Mouse (Mus musculus) midbrain, embryonic 11.5 days (tissue): ENCODE measurements around the gene Map4. TPM values are rescaled to one million over a fixed set of nuclear protein-coding genes. Genes with fewer than 3 reads are reported as not detected.

Source experiments
- ATAC-seq: fragments of 200-750 bp; cut with Nextera tagmentation; 2 replicates; pipeline ENCODE4 v1.8.0; 2017; ENCODE audit warnings: moderate TSS enrichment, moderate library complexity; ENCODE audit not compliant: low FRiP score
- DNase-seq: peaks from one replicate; pipeline ENCODE4 v3.0.0; 2015; ENCODE audit warnings: low spot score; ENCODE audit errors: missing footprints
- H3K27ac ChIP-seq: fragments of 300-500 bp; sonication (generic); 2 replicates; pipeline ENCODE4 v1.5.1; 2014; ENCODE audit warnings: low read depth, low read length
- H3K27me3 ChIP-seq: fragments of 300-500 bp; sonication (generic); 2 replicates; pipeline ENCODE4 v1.6.1; 2014; ENCODE audit warnings: mild to moderate bottlenecking, low read length, moderate library complexity, mixed read lengths; ENCODE audit not compliant: control insufficient read depth, insufficient read depth
- H3K36me3 ChIP-seq: fragments of 300-500 bp; sonication (generic); 2 replicates; pipeline ENCODE4 v1.6.1; 2014; ENCODE audit warnings: mild to moderate bottlenecking, low read length, moderate library complexity, mixed read lengths; ENCODE audit not compliant: control insufficient read depth, insufficient read depth
- H3K4me1 ChIP-seq: fragments of 300-500 bp; sonication (generic); 2 replicates; pipeline ENCODE4 v1.6.1; 2014; ENCODE audit warnings: low read length; ENCODE audit not compliant: control insufficient read depth, insufficient read depth
- H3K4me2 ChIP-seq: fragments of 300-500 bp; sonication (generic); 2 replicates; pipeline ENCODE4 v1.6.1; 2014; ENCODE audit warnings: mild to moderate bottlenecking, moderate library complexity
- H3K4me3 ChIP-seq: fragments of 300-500 bp; sonication (generic); 2 replicates; pipeline ENCODE4 v1.5.1; 2014; ENCODE audit warnings: low read depth, low read length
- H3K9ac ChIP-seq: fragments of 300-500 bp; sonication (generic); 2 replicates; pipeline ENCODE4 v1.6.1; 2014; ENCODE audit warnings: low read length
- H3K9me3 ChIP-seq: fragments of 300-500 bp; sonication (generic); 2 replicates; pipeline ENCODE4 v1.6.1; 2016; ENCODE audit warnings: low read length; ENCODE audit not compliant: control insufficient read depth
- WGBS: fragments of 180-500 bp; shearing (Covaris S2); extraction: QIAGEN DNeasy Blood & Tissue Kit; methylation state at CpG from one replicate; pipeline ENCODE4 v1.1.7; 2014; 5-methylcytosine and 5-hydroxymethylcytosine counted together
- polyA plus RNA-seq: library from polyadenylated mRNA; unstranded; fragments of >200 nt; fragmentation: Nextera tagmentation; extraction: Ambion mirVana; gene quantifications from 2 replicates; pipeline ENCODE4 v1.2.1, GENCODE M21; 2014

Map4 gene
- polyA plus RNA-seq, 1 experiment from 2014 or later: 81.4 TPM

- no peaks in the 10 kb centered on the region for H3K36me3 ChIP-seq
- H3K4me3 ChIP-seq: no peak overlapping the region
- H3K9ac ChIP-seq: no peak overlapping the region
- H3K27me3 ChIP-seq: no peaks in the 10 kb centered on the region
- H3K4me2 ChIP-seq: no peak overlapping the region
- H3K27ac ChIP-seq: no peak overlapping the region
- no peak for ATAC-seq
- H3K4me1 ChIP-seq: no peaks in the 10 kb centered on the region
- DNase-seq: no peak
- no peaks in the 10 kb centered on the region for H3K9me3 ChIP-seq
- 88% methylated on average over 3 of the region's 3 CpGs for WGBS
These were observed 71.2 kb downstream of the Map4 start for GRCm38 (mm10) chr9:110002413-110002812.

GRCm38 (mm10) chr9:110019224-110019623, 88.0 kb downstream of the Map4 start:
- no peak for ATAC-seq
- DNase-seq: no peak
- Histone ChIP-seq H3K9me3 (no peaks in the 10 kb centered on the region), H3K27me3 (no peaks in the 10 kb centered on the region), H3K4me2 (no peak overlapping the region), H3K9ac (no peak overlapping the region), H3K36me3 (no peaks in the 10 kb centered on the region), H3K4me1 (no peaks in the 10 kb centered on the region), H3K4me3 (no peak overlapping the region), H3K27ac (no peak overlapping the region)
- WGBS: 82% methylated on average over 7 of the region's 7 CpGs

GRCm38 (mm10) chr9:110020405-110020804, 89.1 kb downstream of the Map4 start:
- DNase-seq: no peak
- ATAC-seq: no peak
- H3K27me3 ChIP-seq: no peaks in the 10 kb centered on the region
- H3K4me3 ChIP-seq: no peak overlapping the region
- WGBS: 60% methylated on average over 5 of the region's 5 CpGs
- no peak overlapping the region for H3K27ac ChIP-seq
- no peak overlapping the region for H3K4me2 ChIP-seq
- no peaks in the 10 kb centered on the region for H3K36me3 ChIP-seq
- H3K9me3 ChIP-seq: no peaks in the 10 kb centered on the region
- H3K4me1 ChIP-seq: no peaks in the 10 kb centered on the region
- no peak overlapping the region for H3K9ac ChIP-seq

GRCm38 (mm10) chr9:110021463-110021862, 90.2 kb downstream of the Map4 start:
- H3K4me1 ChIP-seq: no peaks in the 10 kb centered on the region
- H3K27me3 ChIP-seq: no peaks in the 10 kb centered on the region
- WGBS: 97% methylated on average over 1 of the region's 1 CpGs
- no peak overlapping the region for H3K4me2 ChIP-seq
- no peak overlapping the region for H3K27ac ChIP-seq
- DNase-seq (no peak), ATAC-seq (no peak)
- no peak overlapping the region for H3K9ac ChIP-seq
- H3K36me3 ChIP-seq: no peaks in the 10 kb centered on the region
- no peak overlapping the region for H3K4me3 ChIP-seq
- no peaks in the 10 kb centered on the region for H3K9me3 ChIP-seq

- Histone ChIP-seq H3K4me2 (no peak overlapping the region), H3K9ac (no peak overlapping the region), H3K9me3 (no peaks in the 10 kb centered on the region), H3K4me3 (no peak overlapping the region), H3K36me3 (no peaks in the 10 kb centered on the region), H3K27ac (no peak overlapping the region), H3K4me1 (no peaks in the 10 kb centered on the region), H3K27me3 (no peaks in the 10 kb centered on the region)
- 98% methylated on average over 2 of the region's 2 CpGs for WGBS
- DNase-seq (no peak), ATAC-seq (no peak)
These were observed 90.9 kb downstream of the Map4 start for GRCm38 (mm10) chr9:110022151-110022550.

GRCm38 (mm10) chr9:110035091-110035490, 103.8 kb downstream of the Map4 start:
- H3K9me3 ChIP-seq: no peaks in the 10 kb centered on the region
- H3K4me3 ChIP-seq: no peak overlapping the region
- H3K27me3 ChIP-seq: no peaks in the 10 kb centered on the region
- no peak overlapping the region for H3K4me2 ChIP-seq
- H3K27ac ChIP-seq: no peak overlapping the region
- H3K36me3 ChIP-seq: peaks cover 9% of the 10 kb centered on the region
- no peak overlapping the region for H3K9ac ChIP-seq
- ATAC-seq: no peak
- H3K4me1 ChIP-seq: no peaks in the 10 kb centered on the region
- no peak for DNase-seq
- WGBS: 88% methylated on average over 4 of the region's 4 CpGs

GRCm38 (mm10) chr9:110037895-110038294, 106.6 kb downstream of the Map4 start:
- Histone ChIP-seq H3K27ac (no peak overlapping the region), H3K36me3 (peaks cover 9% of the 10 kb centered on the region), H3K9ac (no peak overlapping the region), H3K4me3 (no peak overlapping the region), H3K27me3 (no peaks in the 10 kb centered on the region), H3K4me1 (no peaks in the 10 kb centered on the region), H3K4me2 (no peak overlapping the region), H3K9me3 (no peaks in the 10 kb centered on the region)
- no peak for DNase-seq
- no peak for ATAC-seq
- 96% methylated on average over 8 of the region's 8 CpGs for WGBS

GRCm38 (mm10) chr9:110038485-110038884, 107.2 kb downstream of the Map4 start:
- no peak for ATAC-seq
- H3K9ac ChIP-seq: no peak overlapping the region
- WGBS: 93% methylated on average over 2 of the region's 2 CpGs
- H3K4me2 ChIP-seq: no peak overlapping the region
- DNase-seq: no peak
- no peak overlapping the region for H3K4me3 ChIP-seq
- H3K36me3 ChIP-seq: peaks cover 9% of the 10 kb centered on the region
- no peaks in the 10 kb centered on the region for H3K27me3 ChIP-seq
- H3K4me1 ChIP-seq: no peaks in the 10 kb centered on the region
- no peak overlapping the region for H3K27ac ChIP-seq
- no peaks in the 10 kb centered on the region for H3K9me3 ChIP-seq

GRCm38 (mm10) chr9:110044373-110044772, 113.1 kb downstream of the Map4 start:
- H3K27me3 ChIP-seq: no peaks in the 10 kb centered on the region
- H3K36me3 ChIP-seq: no peaks in the 10 kb centered on the region
- no peak overlapping the region for H3K4me3 ChIP-seq
- no peak overlapping the region for H3K4me2 ChIP-seq
- DNase-seq (no peak), ATAC-seq (no peak)
- H3K4me1 ChIP-seq: no peaks in the 10 kb centered on the region
- no peak overlapping the region for H3K27ac ChIP-seq
- 93% methylated on average over 4 of the region's 4 CpGs for WGBS
- no peak overlapping the region for H3K9ac ChIP-seq
- H3K9me3 ChIP-seq: no peaks in the 10 kb centered on the region
